Mouse (Mus musculus): ENCODE results near the gene Miox.

DNA sequence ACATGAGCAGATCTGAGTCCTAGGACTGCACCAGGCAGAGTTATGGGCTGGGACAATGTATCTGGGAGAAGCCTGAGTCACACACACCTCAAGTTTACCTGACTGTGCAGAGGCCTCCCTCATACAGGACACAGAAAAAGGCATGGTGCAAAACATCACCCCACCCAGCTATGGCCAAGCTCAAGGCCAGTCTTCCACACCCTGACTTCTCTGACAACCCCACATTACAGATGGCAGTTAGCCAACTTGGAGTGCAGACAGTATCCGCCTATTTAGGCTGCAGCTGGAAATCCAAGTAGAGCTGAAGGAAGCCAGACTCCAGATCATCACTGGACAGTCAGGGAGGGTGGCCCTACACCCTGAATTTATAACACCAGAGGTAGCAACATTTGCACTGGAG is 37.7 kb upstream of the Miox start:
- TF ChIP-seq CTCF (IDR thresholded peaks at IDR 0.05; ENCODE audit: insufficient read depth, low read length): no peak
- no peak for TF ChIP-seq POLR2A (IDR thresholded peaks at IDR 0.05; ENCODE audit: borderline replicate concordance, extremely low read depth, low read depth, low read length)

All from lung, adult 2 months (tissue).